Mouse (Mus musculus) naive thymus-derived CD4-positive, alpha-beta T cell, adult 2 months (primary cell): ENCODE data around the gene Zpbp2.

Source experiments
- DNase-seq: peaks from one replicate; pipeline ENCODE4 v3.0.0-alpha.2; 2011; ENCODE audit warnings: low read depth

Gene Zpbp2

GRCm38 (mm10) chr11:98550975-98551828, at the start of gene Zpbp2:
Gene Zpbp2 (plus strand): TSS chr11:98551097.
- DNase-seq = peak; percentile 99

- DNase-seq = no peak
Observed at GRCm38 (mm10) chr11:98504926-98505325, 46.0 kb upstream of the Zpbp2 start.

- no peak for DNase-seq
Observed at GRCm38 (mm10) chr11:98509434-98509833, 41.5 kb upstream of the Zpbp2 start.

- peak; percentile 60 for DNase-seq
Observed at GRCm38 (mm10) chr11:98510125-98510524, 40.8 kb upstream of the Zpbp2 start.

GRCm38 (mm10) chr11:98512881-98513280, 38.0 kb upstream of the Zpbp2 start:
- DNase-seq = peak; percentile 73

- peak; percentile 64 for DNase-seq
Observed at GRCm38 (mm10) chr11:98513356-98513936, 37.5 kb upstream of the Zpbp2 start.

GRCm38 (mm10) chr11:98520468-98520867, 30.4 kb upstream of the Zpbp2 start:
- no peak for DNase-seq

GRCm38 (mm10) chr11:98525140-98525539, 25.8 kb upstream of the Zpbp2 start:
- no peak for DNase-seq

GRCm38 (mm10) chr11:98526824-98527461, 24.0 kb upstream of the Zpbp2 start:
- peak; percentile 67 for DNase-seq

GRCm38 (mm10) chr11:98537480-98538034, 13.3 kb upstream of the Zpbp2 start:
- DNase-seq = no peak

GRCm38 (mm10) chr11:98540319-98540718, 10.6 kb upstream of the Zpbp2 start:
- peak; percentile 49 for DNase-seq

- no peak for DNase-seq
Observed at GRCm38 (mm10) chr11:98542553-98542952, 8.3 kb upstream of the Zpbp2 start.

- DNase-seq = no peak
Observed at GRCm38 (mm10) chr11:98543414-98543813, 7.5 kb upstream of the Zpbp2 start.

GRCm38 (mm10) chr11:98544890-98545677, 5.8 kb upstream of the Zpbp2 start:
- peak; percentile 48 for DNase-seq

GRCm38 (mm10) chr11:98545711-98546231, 5.1 kb upstream of the Zpbp2 start, which contains the start of gene Ikzf3:
Gene Ikzf3 (minus strand): TSS chr11:98546031.
- DNase-seq = peak; percentile 83

- peak; percentile 68 for DNase-seq
Observed at GRCm38 (mm10) chr11:98546529-98547307, 4.2 kb upstream of the Zpbp2 start.

GRCm38 (mm10) chr11:98547308-98547693, 3.6 kb upstream of the Zpbp2 start:
- no peak for DNase-seq

- DNase-seq = no peak
Observed at GRCm38 (mm10) chr11:98549363-98549762, 1.5 kb upstream of the Zpbp2 start.

GRCm38 (mm10) chr11:98550311-98550974, 454 bp upstream of the Zpbp2 start:
- peak; percentile 88 for DNase-seq

- no peak for DNase-seq
Observed at GRCm38 (mm10) chr11:98553966-98554365, 3.1 kb downstream of the Zpbp2 start.
